Mouse (Mus musculus): ENCODE results near the gene A930004D18Rik.

The A930004D18Rik gene

DNA sequence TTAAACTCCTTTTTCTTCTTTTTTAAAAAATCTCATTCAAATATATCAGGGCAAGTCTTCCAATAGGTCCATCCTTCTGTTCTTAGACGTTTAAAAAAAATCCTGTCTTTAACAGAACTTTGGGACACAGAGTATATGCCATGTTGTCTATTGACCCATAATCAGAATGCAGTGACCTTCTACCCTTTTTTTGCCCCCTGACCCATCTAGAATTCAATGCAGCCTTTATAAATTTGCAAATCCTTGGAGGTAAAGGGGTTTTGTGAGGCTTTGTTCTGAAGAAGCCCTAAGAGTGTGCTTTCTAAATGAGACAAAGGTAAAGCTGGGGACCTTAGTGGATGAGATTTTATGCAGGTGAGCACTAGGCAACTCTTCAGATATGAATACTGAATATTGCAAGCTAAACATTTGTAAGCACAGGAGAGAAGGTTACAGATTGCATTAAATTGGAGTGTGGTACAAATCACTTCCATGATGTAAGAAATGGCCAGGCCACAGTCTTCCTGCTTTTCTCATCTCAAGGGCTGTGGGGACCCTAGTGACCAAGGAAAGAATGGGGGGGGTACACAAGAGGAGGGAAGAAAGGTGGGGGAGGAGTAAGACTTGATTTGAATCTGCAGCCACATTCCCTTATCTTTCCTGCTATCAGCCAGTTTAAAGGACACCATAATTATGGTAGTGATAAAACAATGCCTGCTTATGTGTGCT, 15.9 kb upstream of the A930004D18Rik start:
- no peak for DNase-seq (ENCODE audit: low spot score)

DNA sequence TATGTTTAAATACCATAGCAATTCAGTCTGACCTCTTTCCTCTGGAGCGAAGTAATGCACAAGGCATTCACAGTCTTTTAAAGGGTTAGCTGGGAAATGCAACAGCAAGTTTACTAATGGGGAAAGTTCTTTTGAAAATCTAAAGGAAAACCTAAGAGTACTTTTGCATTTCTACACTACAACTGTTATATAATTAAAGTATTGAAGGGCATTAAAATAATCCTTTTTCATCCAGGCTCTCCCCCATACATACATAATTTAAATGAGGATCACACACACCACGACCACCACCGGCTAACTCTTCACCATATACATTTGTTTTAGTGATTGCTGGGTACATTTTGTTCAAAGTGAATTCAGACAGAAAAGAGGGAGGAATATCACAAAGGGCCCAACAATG, 15.0 kb upstream of the A930004D18Rik start:
- no peak for DNase-seq (ENCODE audit: low spot score)

DNA sequence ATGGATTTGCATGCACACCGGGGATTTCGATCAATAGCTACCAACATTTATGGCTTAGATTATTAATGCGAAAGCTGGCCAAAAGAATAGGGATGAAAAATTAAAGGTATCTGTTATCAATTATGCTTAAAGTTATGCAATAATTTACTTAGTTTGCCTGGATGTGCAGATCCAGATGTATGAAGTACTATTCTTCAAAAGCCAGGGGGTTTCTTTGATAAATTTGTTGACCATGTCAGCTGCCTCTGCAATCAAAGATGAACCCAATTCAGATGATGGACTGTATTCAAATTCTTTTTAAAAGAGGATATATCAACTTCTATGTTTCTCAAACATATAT, 14.3 kb upstream of the A930004D18Rik start:
- no peak for DNase-seq (ENCODE audit: low spot score)

DNA sequence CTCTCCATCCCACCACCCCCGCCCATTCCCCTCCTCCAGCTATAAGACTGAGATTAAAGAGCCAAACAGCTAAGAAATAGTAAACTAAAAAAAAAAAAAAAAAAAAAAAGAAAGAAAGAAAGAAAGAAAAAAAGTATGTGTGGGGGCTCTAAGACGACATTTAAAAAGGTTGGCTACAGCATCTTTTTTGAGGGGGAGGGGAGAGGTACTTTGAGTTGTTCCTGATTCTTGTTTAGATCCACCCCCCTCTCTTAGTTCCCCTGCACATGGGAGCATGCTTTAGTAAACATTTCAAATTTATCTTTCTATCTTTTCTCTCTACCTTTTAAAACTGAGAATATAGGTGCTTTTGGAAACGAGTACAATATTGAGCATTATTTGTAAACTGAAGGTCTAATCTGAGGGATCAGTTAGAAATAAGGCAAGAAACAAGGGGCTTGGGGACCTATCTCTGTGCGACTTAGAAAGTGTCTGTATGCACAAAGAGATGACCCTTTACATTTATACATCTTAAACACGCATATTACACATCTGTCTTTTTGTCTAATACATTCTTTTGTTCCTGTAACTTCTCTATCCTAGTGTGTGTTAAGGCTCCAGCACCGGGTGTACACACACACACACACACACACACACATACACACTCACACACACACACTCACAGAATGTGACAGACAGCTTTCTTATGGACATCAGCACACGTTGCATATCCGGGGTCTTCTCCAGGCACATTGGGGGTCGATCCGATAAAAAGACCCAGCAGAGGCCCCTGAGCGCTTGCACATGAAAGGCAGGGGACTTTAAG, 13.7 kb upstream of the A930004D18Rik start:
- no peak for DNase-seq (ENCODE audit: low spot score)

DNA sequence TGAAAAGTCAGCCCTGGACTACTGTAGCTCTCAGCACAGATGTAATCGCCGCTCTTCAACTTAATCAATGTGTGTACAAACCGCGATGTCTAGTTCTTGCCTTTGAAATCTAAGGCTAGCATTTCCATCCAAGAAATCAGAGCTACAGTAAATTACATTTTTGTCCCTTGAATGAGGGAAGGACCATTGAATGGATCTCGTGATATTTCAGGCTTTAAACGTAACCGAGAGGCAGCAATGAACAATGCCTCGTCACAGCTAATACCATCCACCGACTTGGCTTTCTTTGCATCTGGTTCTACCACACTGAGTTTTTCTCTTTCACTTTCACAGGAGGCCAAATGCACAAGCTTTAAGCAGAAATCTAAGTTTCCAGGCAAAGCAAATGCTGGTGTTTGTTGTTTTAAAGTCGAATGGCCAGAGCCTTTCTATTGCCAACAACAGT, 13.0 kb upstream of the A930004D18Rik start:
- DNase-seq (ENCODE audit: low spot score): no peak

DNA sequence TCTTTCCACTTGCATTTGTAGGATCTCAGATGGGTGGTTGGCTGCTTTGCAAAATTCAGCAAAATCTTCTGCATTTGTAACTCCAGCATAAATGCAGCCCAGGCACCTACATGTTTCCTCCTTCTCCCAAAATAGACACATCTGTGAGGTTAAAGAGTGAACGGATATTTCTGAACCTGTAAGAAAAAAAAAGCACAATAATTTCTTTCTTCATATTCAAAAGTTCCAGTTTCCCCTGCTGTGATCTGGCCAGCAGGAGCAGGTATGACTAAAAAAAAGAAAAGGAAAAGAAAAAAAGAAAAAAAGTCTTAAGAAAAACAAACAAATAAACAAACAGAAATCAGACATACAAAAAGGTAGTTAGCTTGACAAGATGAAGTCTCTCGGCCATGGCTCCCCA, 12.5 kb upstream of the A930004D18Rik start:
- no peak for DNase-seq (ENCODE audit: low spot score)

DNA sequence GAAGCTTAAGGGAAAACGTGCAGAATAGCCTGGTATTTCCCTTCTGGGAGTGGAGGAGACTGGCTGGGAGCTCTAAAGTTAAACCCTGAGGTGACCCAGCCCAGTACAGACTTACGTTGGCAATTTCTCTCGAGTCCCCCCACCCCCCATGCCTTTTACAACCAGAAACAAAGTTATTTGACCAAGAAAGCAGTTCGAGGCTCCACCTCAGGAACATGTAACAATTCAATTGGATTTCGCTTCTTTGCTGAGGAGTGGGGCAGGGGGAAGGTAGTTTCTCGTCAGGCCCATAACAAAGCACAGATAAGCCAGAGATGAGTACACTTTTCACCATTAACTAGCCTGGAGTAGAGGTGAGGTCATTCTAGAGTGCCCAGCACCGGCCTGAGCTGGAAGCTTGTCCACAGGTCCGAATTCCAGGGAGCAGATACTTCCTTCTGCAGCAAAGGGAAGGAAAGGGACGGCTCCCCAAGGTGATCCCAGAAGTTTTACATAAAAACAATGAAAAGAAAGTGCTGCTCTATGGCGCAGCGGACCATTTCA, 11.8 kb upstream of the A930004D18Rik start:
- DNase-seq (ENCODE audit: low spot score): no peak

DNA sequence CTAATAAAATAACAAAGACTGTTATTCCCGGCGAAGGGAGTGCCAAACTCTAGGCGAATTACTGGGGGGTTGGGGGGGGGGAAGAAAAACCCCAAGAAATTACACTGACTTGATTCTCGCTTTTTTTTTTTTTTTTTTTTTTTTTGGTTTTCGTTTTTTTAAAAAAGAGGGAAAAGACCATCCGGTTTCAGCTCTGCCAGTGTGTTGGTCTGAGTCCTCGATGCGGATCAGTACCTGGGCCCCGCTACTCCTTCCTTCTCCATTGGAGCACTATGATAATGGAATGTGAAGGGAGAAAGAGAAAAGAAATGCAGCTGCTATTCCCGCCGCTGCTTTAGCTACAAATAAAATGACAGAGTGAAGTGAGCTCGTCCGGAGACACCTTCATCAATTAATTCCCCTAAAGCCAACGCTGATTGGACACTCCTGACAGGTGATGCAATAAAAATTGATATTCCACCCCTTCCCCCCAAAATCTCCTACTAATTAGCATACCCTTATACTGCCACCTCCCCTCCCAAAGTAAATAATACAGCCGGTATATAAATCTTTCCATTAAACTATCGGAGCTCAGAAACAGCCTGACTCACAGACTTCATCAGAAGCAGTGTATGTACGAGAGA, 11.0 kb upstream of the A930004D18Rik start, which contains the start of gene Skida1:
TSS of gene Skida1 (minus strand) at position 599 of the 623 bp plus-strand sequence.
- DNase-seq (ENCODE audit: low spot score): no peak

DNA sequence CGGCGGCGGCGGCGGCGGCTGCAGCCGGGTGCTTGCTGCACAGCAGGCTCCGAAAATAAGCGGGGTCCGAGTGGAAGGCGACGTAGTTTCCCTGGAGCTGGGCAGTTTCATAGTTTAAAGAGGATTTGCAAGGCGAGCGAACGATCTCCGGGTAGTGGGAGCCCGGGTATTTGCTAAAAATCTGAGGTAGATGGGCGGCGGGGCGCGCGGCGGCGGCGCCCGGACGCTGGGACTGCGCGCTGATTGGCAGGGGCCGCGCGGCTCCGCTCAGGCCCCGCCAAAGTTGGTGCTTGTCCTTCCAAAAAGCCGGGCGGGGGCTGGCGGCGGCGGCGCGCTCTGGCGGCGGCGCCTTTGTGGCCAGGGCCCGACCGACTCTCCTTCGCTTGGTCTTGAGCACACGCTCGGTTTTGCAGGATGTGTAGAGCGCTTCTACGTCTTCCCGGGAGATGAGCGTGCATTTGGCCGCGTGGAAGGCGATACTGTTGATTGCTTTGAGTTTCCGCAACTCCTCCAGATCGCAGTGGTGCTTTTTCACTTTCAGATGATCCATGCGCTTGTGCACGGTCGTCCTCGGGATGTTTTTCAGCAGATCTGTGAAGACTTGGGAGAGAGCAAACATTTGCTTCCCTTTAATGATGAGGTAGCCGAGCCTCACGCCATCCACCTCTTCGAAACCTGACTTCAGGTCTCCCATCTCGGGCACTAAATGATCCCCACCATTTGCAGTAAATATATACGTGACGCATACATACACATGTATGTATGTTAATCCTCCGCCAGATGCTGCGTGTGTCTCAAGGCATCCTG, 10.3 kb upstream of the A930004D18Rik start:
- DNase-seq (ENCODE audit: low spot score): no peak

DNA sequence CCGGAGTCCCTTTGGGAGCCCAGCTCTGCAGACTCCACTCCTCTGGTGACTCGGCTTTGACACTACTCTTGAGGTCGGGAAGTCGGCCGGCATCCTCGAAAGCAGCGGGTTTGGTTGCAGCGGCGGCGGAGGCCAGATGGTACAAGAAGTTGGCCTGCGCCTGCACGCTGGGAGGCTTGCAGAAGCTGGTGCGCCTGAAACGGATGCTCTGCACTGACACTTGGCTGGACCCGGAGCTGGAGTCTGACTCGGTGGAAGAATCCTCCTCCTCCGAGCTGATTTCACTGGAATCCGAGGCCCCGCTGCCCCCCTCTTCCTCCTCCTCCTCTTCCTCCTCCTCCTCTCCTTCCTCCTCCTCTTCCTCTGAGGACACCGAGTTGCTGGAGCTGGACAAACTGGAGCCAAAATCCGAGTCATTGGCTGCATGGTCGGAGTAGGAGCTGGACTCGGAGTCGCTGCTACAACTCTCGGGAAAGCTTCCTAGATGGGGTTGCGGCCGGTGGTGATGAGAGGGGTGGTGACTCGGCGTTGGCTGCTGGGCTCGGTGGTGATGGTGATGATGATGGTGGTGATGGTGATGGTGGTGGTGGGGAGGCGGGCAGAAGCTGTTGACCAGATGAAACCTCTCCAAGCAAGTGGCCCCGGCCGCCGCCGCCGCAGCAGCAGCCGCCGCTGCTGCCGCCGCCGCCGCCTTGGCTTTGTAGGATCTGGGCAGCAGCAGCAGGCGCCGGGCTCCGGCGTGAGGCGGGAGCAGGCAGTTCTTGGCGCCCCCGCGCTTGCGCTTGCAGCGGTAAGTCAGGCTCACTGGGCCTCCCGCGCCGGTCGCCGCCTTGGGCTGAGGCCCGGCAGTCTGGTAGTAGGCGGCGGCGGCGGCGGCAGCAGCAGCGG, 9.5 kb upstream of the A930004D18Rik start:
- no peak for DNase-seq (ENCODE audit: low spot score)

DNA sequence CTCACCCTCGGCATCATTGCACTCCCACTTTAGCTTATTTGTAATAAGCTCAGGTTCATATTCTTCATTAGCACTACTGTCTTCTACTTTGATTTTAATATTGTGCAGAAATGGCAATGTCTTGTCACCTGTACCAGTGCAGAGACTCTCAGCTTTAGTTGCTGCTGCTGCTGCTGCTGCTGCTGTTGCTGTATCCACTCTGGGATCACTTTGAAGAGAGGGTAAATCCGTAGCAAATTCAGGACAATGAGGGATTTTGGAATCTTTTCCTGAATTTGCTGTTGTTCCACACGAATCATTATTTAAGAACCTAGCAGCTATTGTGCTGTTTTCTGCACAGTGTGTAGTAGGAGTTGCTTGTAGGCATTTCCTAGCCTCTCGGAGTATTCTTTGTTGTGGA, 8.6 kb upstream of the A930004D18Rik start:
- DNase-seq (ENCODE audit: low spot score): no peak

DNA sequence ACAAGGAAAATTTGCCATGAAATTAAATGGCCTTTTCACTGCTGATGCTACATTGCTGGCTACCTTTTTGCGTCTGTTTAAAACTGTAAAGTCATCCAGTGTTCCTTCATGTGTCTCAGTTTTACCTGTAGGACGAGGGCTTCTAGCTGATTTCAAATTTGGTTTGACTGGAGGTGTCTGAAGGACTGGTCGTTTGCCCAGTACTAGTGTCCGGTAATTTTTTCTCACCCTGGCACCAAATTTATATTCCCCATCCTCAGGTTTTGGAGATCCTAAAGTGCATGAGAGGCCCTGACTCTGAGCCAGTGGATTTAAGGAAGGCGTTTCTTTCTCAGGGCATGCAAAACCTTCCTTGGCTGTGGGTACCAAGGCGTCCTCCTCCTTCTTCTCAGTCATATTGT, 8.2 kb upstream of the A930004D18Rik start:
- DNase-seq (ENCODE audit: low spot score): no peak

DNA sequence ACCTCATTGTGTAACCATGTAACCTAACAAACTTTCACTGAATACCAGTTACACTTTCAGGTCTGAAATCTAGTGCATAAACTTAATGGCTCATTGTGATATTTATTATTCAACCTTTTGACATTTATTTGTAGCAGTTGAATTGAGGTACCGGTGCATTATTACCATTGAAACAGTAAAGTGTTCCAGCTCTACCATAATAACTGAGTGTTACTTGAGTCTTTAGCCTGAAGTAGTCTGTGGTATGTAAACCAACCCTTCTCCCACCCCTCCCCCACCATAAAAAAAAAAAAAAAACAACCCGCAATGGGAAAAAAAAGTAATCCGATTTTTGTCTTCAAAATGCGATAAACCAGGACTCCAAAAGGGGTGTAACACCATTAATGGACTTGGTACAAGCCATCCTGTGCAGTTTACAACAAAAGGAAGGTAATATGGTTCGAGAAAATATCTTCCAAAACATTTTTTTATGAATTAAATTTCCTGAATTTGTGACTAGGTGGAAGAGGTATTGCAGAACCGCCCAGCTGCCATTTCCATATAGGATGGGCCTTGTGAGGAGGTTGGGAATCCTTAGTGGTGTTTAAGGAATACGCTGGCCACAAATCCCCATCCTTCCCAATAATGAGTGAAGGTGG, 7.7 kb upstream of the A930004D18Rik start:
- DNase-seq (ENCODE audit: low spot score): no peak

DNA sequence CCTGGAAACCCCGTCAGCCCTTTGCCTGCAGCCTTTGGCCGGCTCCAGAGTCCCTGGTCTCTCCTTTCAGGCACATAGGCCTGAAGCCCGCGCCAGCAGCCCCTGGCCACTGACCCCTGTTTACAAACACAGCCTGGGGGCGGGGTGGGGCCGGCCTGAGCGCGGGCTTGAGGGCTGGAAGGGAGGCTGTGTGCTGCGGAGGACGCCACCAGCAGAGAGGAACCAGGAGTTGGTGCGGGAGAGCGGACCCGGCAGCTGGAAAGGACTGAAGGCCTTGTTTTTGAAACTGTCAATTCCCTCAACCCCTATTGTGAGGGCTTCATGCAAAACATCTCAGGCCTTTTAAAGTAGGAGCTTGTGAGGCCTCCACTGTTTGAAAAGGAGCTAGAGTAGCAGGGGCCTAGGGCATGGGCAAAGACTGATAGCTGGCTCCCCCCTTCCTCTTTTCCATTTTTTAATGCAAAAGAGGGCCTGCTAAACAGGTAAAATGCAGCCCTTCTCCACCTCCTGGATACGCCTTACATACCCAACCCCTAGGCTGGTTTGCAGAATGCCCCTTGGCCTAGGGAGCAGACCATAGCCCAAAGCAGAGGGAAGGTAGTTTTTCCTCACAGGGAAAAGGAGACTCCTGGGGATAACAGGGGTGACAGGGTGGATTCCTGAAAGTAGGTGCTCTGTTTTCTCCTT, 3.8 kb upstream of the A930004D18Rik start:
- no peak for DNase-seq (ENCODE audit: low spot score)

DNA sequence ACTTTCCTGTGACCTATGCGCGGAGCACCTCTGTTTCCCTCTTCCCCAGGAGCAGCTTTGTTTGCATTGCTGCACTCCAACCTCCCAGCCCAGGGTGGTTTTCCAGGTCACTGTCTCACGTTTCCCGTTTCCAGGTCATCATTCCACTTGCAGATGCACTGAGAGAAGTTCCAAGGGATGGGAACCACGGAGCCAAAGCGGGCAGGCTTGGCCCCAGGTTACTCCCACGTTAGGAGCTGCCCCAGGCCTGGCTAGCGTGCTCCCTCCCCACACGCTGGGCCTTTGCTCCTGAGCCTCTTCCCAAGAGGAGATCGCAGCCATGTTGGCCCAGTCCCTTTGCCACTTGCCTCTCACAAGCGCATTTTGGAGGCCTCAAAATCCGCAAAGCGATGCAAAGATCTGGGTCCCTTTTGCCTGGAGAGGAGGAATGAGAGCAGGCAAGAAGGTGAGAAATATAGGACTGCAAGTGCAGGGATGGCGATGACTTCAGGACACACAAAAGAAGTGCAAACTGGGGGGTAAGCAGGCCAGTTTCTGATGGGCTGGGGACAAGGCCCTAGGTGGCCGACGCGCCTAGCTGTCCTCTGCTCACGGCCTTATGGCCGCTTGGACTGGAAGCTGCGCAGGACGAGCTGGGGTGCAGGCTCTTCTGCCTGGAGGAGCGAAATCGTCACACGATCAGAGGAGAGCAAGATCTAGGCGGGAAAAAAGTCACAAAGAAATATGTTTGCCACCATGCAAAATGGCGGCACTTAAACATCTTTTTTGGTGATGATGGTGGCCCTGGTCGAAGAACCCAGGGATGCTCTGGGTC, 3.0 kb upstream of the A930004D18Rik start:
- DNase-seq (ENCODE audit: low spot score): no peak

DNA sequence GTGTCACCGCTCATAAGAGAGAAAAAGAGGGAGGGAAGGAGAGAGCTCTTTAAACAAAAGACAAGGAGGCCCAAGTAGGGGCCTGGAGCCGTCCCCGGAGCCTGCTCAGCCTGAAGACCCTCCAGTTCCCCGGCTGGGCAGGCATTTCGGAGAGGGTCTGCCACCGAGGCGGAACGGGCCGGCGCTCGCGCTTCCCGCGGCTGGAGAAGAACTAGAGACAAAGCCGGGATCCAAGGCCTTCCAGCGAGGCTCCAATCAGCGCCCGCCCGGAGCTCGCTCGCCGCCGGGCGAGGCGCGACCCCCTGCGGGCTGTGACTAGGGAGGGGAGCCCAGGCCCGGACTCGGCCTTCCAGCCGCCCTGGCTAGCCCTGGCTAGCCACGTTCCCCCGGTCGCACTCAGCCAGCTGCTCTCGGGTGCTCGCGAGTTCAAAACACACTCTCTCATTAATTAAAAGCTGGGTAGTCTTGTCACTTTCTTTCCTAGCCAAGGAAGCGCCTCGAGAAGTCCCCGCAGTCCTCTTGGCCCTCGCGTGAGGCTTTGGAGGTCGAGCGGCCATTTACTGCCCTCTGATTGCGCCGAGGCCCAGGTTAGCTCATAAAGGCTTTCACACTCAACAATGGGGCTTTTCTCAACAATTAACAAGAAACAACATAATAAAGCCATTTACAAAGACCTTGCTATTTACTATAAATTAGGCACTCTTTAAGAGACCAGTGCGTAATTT, 2.2 kb upstream of the A930004D18Rik start:
- no peak for DNase-seq (ENCODE audit: low spot score)

DNA sequence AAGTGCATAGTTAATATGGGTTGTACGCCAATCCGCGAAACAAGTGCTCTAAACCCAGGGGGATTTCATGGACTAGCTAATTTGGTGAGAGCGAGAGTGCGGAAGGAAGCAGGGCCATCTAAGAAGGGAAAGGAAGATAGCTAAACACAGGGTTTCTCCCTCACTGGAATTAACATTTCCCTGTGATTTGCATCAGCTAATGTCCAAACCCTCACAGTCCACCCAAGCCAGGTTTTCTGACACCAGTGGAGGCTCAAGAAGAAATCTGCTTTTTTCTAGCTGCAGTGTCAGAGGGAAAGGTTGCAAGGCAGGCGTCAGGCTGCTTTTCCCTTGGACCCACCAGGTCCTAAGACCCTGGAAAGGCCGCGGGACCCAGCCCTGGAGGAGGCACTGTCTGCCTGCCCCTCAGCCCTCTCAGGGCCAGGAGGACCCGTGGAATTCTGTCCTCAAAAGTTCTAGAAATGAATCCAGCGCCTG, 1.4 kb upstream of the A930004D18Rik start:
- DNase-seq (ENCODE audit: low spot score): no peak

DNA sequence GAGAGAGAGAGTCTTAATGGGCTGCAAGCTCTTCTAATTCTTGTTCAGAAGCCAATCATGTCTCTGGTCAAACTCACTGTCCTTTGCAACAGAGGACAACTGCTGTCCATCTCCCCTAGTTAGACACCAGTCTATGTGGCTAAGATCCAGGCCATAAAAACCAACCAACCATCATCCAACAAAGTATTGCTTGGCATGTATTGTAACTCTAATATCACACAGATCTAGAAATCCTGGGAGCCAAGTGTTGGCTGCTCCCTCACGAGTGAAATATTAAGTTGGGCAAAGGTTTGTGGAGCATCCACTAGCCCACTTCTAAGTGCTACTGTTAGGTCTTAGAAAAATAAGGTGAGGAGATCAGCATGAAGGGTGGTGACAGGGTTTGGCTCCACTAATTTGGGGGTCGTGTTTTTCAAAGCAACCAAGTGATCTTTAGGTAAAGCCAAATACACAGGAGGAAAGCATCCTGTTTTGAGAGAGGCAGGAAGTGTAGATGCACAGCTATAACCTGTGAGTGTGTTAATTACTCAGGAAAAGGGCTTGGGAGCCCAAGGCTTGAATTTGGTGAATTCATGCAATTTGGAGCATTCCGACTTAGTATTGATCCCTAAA, 710 bp upstream of the A930004D18Rik start:
- DNase-seq (ENCODE audit: low spot score): no peak

All from spleen, adult 12 weeks (tissue).